Mouse (Mus musculus) hindbrain, embryonic 13.5 days (tissue): ENCODE measurements around the gene Spaca3. TPM values are rescaled to one million over a fixed set of nuclear protein-coding genes. Genes with fewer than 3 reads are reported as not detected.
A peak's percentile ranks its signal among the peaks of the same experiment; 100 is the strongest.

Experiments
- ATAC-seq: fragments of 200-750 bp; cut with Nextera tagmentation; 2 replicates; pipeline ENCODE4 v1.8.0; 2017; ENCODE audit warnings: moderate TSS enrichment; ENCODE audit not compliant: low FRiP score
- H3K27ac ChIP-seq: fragments of 300-500 bp; sonication (generic); 2 replicates; pipeline ENCODE4 v1.5.1; 2015; ENCODE audit warnings: inconsistent platforms, mild to moderate bottlenecking, moderate library complexity
- H3K27me3 ChIP-seq: fragments of 300-500 bp; sonication (generic); 2 replicates; pipeline ENCODE4 v1.6.1; 2015; ENCODE audit warnings: mild to moderate bottlenecking, inconsistent platforms
- H3K36me3 ChIP-seq: fragments of 300-500 bp; sonication (generic); 2 replicates; pipeline ENCODE4 v1.6.1; 2015; ENCODE audit warnings: mild to moderate bottlenecking, inconsistent platforms
- H3K4me1 ChIP-seq: fragments of 300-500 bp; sonication (generic); replicated peaks from 2 replicates; pipeline ENCODE4 v1.6.1; 2015; ENCODE audit warnings: inconsistent platforms
- H3K4me2 ChIP-seq: fragments of 300-500 bp; sonication (generic); 2 replicates; pipeline ENCODE4 v1.6.1; 2015; ENCODE audit warnings: inconsistent platforms, mild to moderate bottlenecking, moderate library complexity
- H3K4me3 ChIP-seq: fragments of 300-500 bp; sonication (generic); 2 replicates; pipeline ENCODE4 v1.5.1; 2015; ENCODE audit warnings: mild to moderate bottlenecking, inconsistent platforms
- H3K9ac ChIP-seq: fragments of 300-500 bp; sonication (generic); 2 replicates; pipeline ENCODE4 v1.6.1; 2015; ENCODE audit warnings: mild to moderate bottlenecking, inconsistent platforms
- H3K9me3 ChIP-seq: fragments of 300-500 bp; sonication (generic); 2 replicates; pipeline ENCODE4 v1.6.1; 2016; ENCODE audit warnings: inconsistent platforms
- WGBS: fragments of 180-500 bp; shearing (Covaris S2); methylation state at CpG from one replicate; pipeline ENCODE4 v1.1.7; 2015; 5-methylcytosine and 5-hydroxymethylcytosine counted together
- polyA plus RNA-seq: library from polyadenylated mRNA; unstranded; fragments of >200 nt; fragmentation: Nextera tagmentation; extraction: Ambion mirVana; gene quantifications from 2 replicates; pipeline ENCODE4 v1.2.1, GENCODE M21; 2015

Spaca3 gene
- polyA plus RNA-seq, 1 experiment from 2014 or later: not detected

DNA sequence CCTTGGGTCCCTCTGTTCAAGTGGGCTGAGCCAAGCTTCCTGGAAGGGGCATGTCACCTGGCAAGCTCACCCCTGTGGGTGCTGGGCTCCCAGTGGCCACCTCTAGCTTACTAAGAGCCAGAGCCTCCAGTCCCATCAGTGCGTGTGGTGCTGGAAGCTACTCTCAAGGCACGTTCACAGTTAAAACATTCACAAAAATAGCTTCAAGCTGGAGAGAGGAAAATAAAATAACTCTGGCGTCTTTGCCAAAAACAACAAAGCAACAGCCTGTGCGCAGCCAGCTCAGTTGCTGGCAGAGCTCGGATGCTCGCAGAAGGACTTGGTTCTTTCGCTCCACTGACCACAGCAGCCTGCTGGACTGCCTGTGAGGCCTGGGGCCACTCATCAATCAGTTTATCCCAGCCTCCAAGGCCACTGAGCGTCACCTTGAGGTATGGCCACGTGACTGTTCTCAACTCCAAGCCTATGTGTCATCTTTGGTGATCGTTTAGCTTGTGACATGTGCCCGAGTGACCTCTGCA, 19.0 kb downstream of the Spaca3 start:
- Histone ChIP-seq H3K4me3 (no peak overlapping the region), H3K36me3 (no peaks in the 10 kb centered on the region), H3K9ac (no peak overlapping the region), H3K4me2 (no peak overlapping the region), H3K27ac (peak overlapping the region; percentile 30; the same call in 1 of the 2 replicates), H3K27me3 (no peaks in the 10 kb centered on the region), H3K9me3 (no peaks in the 10 kb centered on the region), H3K4me1 (peaks cover 8% of the 10 kb centered on the region; the same call in 1 of the 2 replicates)
- ATAC-seq: no peak
- 49% methylated on average over 11 of the region's 11 CpGs for WGBS

DNA sequence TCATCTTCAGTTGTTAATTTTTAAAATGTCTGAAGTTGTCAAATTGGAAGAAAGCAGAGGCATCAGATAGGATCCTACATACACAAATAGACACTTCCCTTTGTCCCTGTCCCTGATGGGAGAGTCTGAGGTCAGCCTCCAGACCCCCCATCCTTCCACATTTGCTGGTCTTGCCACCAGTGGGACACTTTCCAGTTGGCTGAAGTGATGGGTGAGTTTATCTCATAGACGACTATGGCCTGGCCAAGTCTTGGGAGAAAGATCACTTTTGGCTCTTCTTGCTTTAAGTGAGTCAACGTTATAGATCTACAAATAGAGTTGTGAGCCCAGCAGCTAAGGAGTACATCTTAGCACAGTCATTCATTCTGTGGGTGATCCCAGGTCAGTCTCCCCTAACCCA, 19.9 kb downstream of the Spaca3 start:
- Histone ChIP-seq H3K27me3 (no peaks in the 10 kb centered on the region), H3K27ac (no peak overlapping the region), H3K4me2 (no peak overlapping the region)

DNA sequence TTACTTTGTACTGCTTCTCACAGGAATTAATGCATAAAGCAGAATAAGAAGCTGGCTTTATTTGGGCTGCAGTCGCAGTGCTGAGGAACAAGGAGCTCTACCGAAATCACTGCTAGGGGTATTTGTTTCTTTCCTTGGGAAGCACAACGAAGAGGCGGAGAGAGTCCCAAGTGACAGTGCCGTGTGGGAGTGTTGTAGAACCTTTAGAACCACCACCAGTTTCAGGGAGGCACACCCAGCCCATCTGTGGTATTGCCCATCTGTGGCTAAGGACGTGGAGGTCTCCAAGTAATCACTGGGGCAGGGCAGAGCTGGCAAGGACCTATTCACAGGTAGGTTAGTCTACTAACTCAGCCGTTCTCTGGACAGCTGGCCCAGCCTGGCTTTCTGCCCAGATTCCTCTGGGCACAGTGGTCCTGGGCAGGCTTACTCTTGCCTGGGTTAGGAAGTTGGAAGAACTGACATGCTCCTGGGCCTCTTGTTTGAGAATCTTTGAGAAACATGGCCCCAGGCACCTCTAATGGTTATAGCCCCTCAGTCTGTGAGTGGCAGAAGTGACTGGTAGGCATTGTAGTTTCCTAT, 24.2 kb downstream of the Spaca3 start:
- no peak overlapping the region for H3K27ac ChIP-seq
- no peaks in the 10 kb centered on the region for H3K27me3 ChIP-seq
- H3K9me3 ChIP-seq: no peaks in the 10 kb centered on the region
- H3K36me3 ChIP-seq: no peaks in the 10 kb centered on the region; the same call in 1 of the 2 replicates
- no peak overlapping the region for H3K9ac ChIP-seq
- WGBS: 80% methylated on average over 7 of the region's 7 CpGs
- no peak overlapping the region for H3K4me2 ChIP-seq
- H3K4me1 ChIP-seq: peaks cover under 1% of the 10 kb centered on the region; the same call in 1 of the 2 replicates
- H3K4me3 ChIP-seq: no peak overlapping the region
- ATAC-seq: no peak

More for the DNA sequence above, 19.9 kb downstream of the Spaca3 start:
- 93% methylated on average over 2 of the region's 2 CpGs for WGBS
- Histone ChIP-seq H3K4me3 (no peak overlapping the region), H3K9ac (no peak overlapping the region), H3K4me1 (peaks cover 8% of the 10 kb centered on the region; the same call in 1 of the 2 replicates), H3K9me3 (no peaks in the 10 kb centered on the region), H3K36me3 (no peaks in the 10 kb centered on the region; the same call in 1 of the 2 replicates)
- no peak for ATAC-seq

DNA sequence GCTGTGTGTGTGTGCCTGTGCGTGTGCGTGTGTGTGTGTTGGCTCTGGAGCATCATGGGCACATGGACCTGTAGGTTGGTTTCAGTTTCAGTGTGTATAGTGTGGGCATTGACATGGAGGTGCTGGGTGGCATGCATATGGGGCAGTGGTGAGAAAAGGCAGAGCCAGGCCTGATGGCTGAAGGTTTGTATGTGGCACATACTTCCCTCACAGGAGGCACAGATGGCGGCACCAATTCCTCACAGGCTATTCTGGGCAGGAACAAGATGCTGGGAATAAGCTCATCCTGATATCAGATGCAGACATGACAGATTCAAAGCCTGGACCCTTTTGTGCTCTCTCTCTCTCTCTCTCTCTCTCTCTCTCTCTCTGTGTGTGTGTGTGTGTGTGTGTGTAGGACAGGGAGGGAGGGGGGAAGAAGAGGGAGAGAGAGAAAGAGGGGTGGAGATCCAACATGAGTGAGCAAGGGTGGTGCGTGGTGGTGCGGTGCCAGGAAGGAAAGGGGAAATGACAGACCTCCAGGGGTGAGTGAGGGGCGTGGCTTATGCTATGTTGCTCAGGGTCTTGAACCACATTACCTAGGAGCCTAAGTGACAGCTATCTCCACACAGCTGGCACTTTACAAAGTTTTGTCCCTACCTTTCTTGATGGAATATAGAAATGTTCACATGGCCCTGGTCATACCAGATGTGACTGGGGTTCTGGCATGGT, 26.5 kb downstream of the Spaca3 start:
- H3K9ac ChIP-seq: no peak overlapping the region
- H3K4me2 ChIP-seq: no peak overlapping the region
- H3K27me3 ChIP-seq: 0 out of 2 replicates have a peak, but pooled peaks cover under 1% of the 10 kb centered on the region
- no peak for ATAC-seq
- no peaks in the 10 kb centered on the region; the same call in 1 of the 2 replicates for H3K4me1 ChIP-seq
- H3K27ac ChIP-seq: no peak overlapping the region
- no peak overlapping the region for H3K4me3 ChIP-seq
- no peaks in the 10 kb centered on the region for H3K9me3 ChIP-seq
- WGBS: 86% methylated on average over 6 of the region's 6 CpGs
- H3K36me3 ChIP-seq: no peaks in the 10 kb centered on the region; the same call in 1 of the 2 replicates

DNA sequence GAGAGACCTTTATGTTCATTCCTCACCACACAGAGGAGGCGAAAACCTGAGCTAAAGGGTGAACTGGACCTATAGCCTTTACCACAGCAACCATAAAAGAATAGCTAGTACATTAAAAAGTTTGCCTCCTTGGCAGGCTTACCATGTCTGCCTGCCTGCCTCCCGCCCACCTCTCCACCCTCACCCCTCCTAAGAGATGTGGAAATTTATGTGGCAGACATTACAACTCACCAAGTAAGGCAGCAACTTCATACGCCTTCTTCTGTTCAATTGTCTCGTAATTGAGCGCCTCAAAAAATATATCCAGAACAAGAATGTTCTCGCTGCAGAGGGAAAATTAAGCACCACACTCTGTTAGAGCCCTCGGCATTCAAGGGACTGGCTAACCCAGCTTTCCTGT, 28.2 kb downstream of the Spaca3 start:
- 85% methylated on average over 7 of the region's 7 CpGs for WGBS
- H3K4me2 ChIP-seq: no peak overlapping the region
- no peak overlapping the region for H3K9ac ChIP-seq
- no peak for ATAC-seq
- H3K27me3 ChIP-seq: peaks cover 6% of the 10 kb centered on the region; the same call in 1 of the 2 replicates
- no peak overlapping the region for H3K4me3 ChIP-seq
- no peaks in the 10 kb centered on the region for H3K9me3 ChIP-seq
- no peak overlapping the region for H3K27ac ChIP-seq
- no peaks in the 10 kb centered on the region; the same call in 1 of the 2 replicates for H3K4me1 ChIP-seq
- no peaks in the 10 kb centered on the region; the same call in 1 of the 2 replicates for H3K36me3 ChIP-seq

DNA sequence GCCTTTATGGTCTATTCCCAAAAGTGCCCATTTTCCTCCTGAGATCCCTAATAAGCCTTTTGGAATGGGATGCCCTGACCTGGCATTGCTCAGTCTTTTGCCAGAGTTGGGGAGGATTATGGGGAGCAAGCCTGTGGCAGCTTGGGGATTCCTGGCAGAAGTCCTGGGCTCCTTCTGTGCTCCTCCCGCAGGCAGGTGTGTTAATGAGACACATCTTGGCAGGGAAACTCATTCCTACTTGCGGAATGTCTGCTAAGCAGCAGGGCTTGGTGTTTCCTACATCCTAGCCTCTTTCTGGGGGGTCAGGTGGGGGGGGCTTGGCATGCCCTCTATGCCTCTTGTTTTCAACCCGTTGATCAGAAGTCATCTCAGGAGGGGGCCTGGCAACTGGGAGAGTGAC, 28.9 kb downstream of the Spaca3 start:
- Histone ChIP-seq H3K27ac (no peak overlapping the region), H3K27me3 (peaks cover 7% of the 10 kb centered on the region), H3K36me3 (no peaks in the 10 kb centered on the region; the same call in 1 of the 2 replicates), H3K9me3 (no peaks in the 10 kb centered on the region), H3K4me3 (no peak overlapping the region), H3K4me1 (no peaks in the 10 kb centered on the region; the same call in 1 of the 2 replicates), H3K9ac (no peak overlapping the region), H3K4me2 (no peak overlapping the region)
- no peak for ATAC-seq
- 63% methylated on average over 3 of the region's 3 CpGs for WGBS

DNA sequence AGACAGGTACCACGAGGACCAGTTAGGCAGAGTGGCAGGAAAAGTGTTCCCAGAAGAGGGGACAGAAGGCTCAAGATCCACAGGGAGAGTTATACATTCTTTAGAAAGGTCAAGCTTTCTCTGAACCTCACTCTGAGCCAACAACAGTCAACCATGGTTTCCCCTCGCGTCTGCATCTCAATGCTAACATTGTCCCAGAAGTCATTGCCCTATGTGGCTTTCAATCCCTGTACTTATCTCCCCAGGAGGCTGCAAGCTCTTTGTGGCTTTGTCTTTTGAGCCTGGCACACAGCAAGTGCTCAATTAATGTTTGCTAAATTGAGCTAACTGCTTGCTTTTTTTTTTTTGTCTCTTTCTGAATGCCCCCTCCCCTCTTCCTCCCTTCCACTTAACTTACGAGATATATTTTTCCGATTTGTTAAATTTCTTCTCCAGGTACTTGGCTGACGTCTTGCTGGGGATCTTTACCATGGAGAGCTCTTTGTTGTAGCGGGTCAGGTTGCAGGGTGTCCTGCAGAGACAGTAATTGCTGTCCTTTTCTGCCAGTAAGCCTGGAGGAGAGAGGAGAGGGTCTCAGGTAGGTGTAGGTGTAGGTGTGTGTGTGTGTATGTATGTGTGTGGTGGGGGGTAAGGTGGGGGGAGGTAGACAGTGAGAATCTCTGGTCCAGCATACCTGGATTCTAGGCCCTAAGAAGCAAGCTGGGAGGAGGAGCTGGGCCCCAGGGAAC, 31.3 kb downstream of the Spaca3 start:
- Histone ChIP-seq H3K9me3 (no peaks in the 10 kb centered on the region), H3K4me3 (no peak overlapping the region), H3K4me2 (no peak overlapping the region), H3K27ac (no peak overlapping the region), H3K4me1 (no peaks in the 10 kb centered on the region; the same call in 1 of the 2 replicates), H3K36me3 (no peaks in the 10 kb centered on the region), H3K27me3 (peaks cover 9% of the 10 kb centered on the region), H3K9ac (no peak overlapping the region)
- no peak for ATAC-seq
- 7% methylated on average over 7 of the region's 7 CpGs for WGBS

DNA sequence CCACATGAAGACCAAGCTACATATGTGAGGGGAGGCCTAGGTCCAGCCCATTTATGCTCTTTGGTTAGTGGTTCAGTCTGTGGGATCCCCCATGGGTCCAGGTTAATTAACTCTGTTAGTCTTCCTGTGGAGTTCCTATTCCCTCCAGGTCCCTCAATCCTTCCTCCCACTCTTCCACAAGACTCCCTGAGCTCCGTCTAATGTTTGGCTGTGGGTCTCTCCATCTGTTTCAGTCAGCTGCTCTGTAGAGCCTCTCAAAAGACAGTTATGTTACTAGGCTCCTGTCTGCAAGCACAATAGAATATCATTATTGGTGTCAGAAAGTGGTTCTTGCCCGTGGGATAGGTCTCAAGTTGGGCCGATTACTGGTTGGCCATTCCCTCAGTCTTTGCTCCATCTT, 37.7 kb downstream of the Spaca3 start:
- Histone ChIP-seq H3K4me1 (no peaks in the 10 kb centered on the region), H3K4me2 (no peak overlapping the region), H3K27ac (no peak overlapping the region), H3K9ac (no peak overlapping the region), H3K4me3 (no peak overlapping the region), H3K9me3 (no peaks in the 10 kb centered on the region), H3K27me3 (peaks cover 3% of the 10 kb centered on the region), H3K36me3 (no peaks in the 10 kb centered on the region)
- ATAC-seq: no peak
- 87% methylated on average over 3 of the region's 3 CpGs for WGBS

DNA sequence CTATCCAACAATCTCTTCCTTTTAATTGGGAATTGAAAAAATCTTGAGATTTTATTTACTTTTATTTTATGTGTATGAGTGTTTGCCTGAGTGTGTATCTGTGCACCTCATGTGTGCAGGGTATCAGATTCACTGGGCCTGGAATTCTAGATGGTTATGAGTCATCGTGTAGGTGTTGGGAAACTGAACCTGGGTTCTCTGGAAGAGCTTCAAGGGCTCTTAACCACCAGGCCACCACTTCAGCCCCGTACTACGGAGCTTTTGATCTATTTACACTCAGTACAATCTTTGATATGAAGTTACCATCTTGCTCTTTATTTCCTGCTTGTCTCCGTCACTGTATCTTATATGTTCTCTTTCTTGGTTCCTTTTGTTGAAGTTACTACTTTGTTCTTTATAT, 42.4 kb downstream of the Spaca3 start:
- Histone ChIP-seq H3K36me3 (no peaks in the 10 kb centered on the region), H3K4me1 (0 out of 2 replicates have a peak, but pooled peaks cover 10% of the 10 kb centered on the region), H3K4me3 (no peak overlapping the region), H3K9ac (no peak overlapping the region), H3K4me2 (no peak overlapping the region), H3K27me3 (no peaks in the 10 kb centered on the region), H3K27ac (no peak overlapping the region), H3K9me3 (no peaks in the 10 kb centered on the region)
- WGBS: 96% methylated on average over 4 of the region's 4 CpGs
- ATAC-seq: no peak

DNA sequence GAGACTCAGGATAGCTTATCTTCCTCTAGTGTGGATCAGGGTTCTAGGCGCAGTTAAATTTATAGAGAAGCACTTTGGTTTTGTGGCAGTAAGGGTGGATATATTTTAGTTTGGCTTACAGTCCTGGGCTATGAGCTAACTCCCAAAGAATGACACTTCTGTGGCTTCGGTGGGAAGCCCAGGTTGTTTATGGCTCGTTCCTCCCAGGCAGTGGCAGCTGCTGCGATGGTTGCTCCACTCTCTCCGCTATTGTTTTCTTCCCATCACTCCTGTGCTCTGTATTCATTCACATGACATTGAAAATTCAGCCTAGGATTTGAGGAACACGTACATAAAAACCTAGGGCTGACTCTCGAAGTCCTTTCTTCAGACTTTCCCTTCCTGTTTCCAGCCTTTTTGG, 44.5 kb downstream of the Spaca3 start:
- ATAC-seq: no peak
- no peaks in the 10 kb centered on the region for H3K27me3 ChIP-seq
- no peak overlapping the region for H3K4me2 ChIP-seq
- H3K36me3 ChIP-seq: no peaks in the 10 kb centered on the region
- no peak overlapping the region for H3K4me3 ChIP-seq
- H3K27ac ChIP-seq: no peak overlapping the region
- WGBS: 70% methylated on average over 7 of the region's 7 CpGs
- H3K4me1 ChIP-seq: 0 out of 2 replicates have a peak, but pooled peaks cover 10% of the 10 kb centered on the region
- no peaks in the 10 kb centered on the region for H3K9me3 ChIP-seq
- H3K9ac ChIP-seq: no peak overlapping the region

DNA sequence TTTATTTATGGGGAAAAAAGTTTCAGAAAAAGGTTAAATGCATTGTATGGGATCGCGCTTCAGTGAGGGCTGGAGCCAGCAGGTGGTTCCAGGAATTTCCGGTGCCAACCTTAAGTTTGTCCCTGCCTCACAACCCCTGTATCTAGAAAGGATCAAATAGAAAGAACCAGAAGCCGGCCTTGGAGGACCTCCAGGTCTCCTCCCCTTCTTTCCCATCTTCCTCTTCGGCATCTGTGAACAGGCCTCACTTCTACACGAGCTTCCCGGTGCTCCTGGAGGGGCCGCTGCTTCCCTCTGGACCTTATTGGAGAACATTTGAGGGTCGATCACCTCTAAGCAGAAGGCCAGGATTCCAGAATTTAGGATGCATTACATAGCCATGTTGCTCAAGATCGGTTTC, 45.3 kb downstream of the Spaca3 start:
- H3K4me2 ChIP-seq: no peak overlapping the region
- H3K36me3 ChIP-seq: no peaks in the 10 kb centered on the region
- 0 out of 2 replicates have a peak, but pooled peaks cover 10% of the 10 kb centered on the region for H3K4me1 ChIP-seq
- H3K27me3 ChIP-seq: no peaks in the 10 kb centered on the region
- no peak overlapping the region for H3K27ac ChIP-seq
- H3K9me3 ChIP-seq: no peaks in the 10 kb centered on the region
- H3K4me3 ChIP-seq: no peak overlapping the region
- ATAC-seq: no peak
- H3K9ac ChIP-seq: no peak overlapping the region
- WGBS: 93% methylated on average over 10 of the region's 10 CpGs

DNA sequence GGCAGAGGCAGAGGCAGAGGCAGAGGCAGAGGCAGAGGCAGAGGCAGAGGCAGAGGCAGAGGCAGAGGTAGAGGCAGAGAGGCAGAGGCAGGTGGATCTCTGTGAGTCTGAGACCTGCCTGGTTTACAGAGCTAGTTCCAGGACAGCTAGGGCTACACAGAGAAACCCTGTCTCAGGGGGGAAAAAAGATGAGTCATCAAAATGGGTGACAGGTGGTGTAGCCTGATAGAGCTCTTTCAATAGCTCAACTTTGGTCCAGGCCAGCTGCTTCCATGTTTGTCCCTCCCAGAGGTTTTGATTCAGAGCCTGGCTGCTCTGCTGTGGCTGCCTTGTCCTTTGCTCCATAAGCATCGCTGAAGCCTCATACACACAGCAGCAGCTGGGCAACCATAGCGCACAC, 46.4 kb downstream of the Spaca3 start:
- H3K4me2 ChIP-seq: no peak overlapping the region
- no peak overlapping the region for H3K9ac ChIP-seq
- H3K9me3 ChIP-seq: no peaks in the 10 kb centered on the region
- no peak overlapping the region for H3K4me3 ChIP-seq
- H3K27ac ChIP-seq: no peak overlapping the region
- 0 out of 2 replicates have a peak, but pooled peaks cover 10% of the 10 kb centered on the region for H3K4me1 ChIP-seq
- no peaks in the 10 kb centered on the region for H3K27me3 ChIP-seq
- no peak for ATAC-seq
- H3K36me3 ChIP-seq: no peaks in the 10 kb centered on the region
- 50% methylated on average over 2 of the region's 2 CpGs for WGBS
